Mouse (Mus musculus) liver, adult 2 months (tissue): Measurements from ENCODE around the gene Mrps11. TPM values are rescaled to one million over a fixed set of nuclear protein-coding genes. Genes with fewer than 3 reads are reported as not detected.

Experiments
- DNase-seq: peaks from one replicate; pipeline ENCODE4 v3.0.0-alpha.2; 2011; ENCODE audit warnings: low read depth, low spot score; ENCODE audit errors: extremely low read depth
- H3K27ac ChIP-seq: fragments of 200-500 bp; replicated peaks from 2 replicates; pipeline ENCODE4 v1.5.1; 2012; ENCODE audit warnings: low read depth, mild to moderate bottlenecking, control low read depth, inconsistent platforms, low read length; ENCODE audit not compliant: insufficient read depth
- H3K27me3 ChIP-seq: fragments of 200-500 bp; 2 replicates; pipeline ENCODE4 v1.6.1; 2012; ENCODE audit warnings: mild to moderate bottlenecking, moderate library complexity, low read length, inconsistent platforms; ENCODE audit not compliant: control insufficient read depth, insufficient read depth
- H3K36me3 ChIP-seq: fragments of 200-500 bp; 2 replicates; pipeline ENCODE4 v1.6.1; 2012; ENCODE audit warnings: low read length, inconsistent platforms; ENCODE audit not compliant: control insufficient read depth, insufficient read depth
- H3K4me1 ChIP-seq: fragments of 200-500 bp; 2 replicates; pipeline ENCODE4 v1.6.1; 2011; ENCODE audit warnings: low read length; ENCODE audit not compliant: control insufficient read depth, insufficient read depth
- H3K4me3 ChIP-seq: fragments of 200-500 bp; 2 replicates; pipeline ENCODE4 v1.5.1; 2011; ENCODE audit warnings: low read depth, mild to moderate bottlenecking, control low read depth, low read length, moderate library complexity; ENCODE audit not compliant: insufficient read depth
- H3K79me2 ChIP-seq: fragments of 200-500 bp; 2 replicates; pipeline ENCODE4 v1.6.1; 2012; ENCODE audit warnings: inconsistent platforms, mild to moderate bottlenecking, low read length, moderate library complexity; ENCODE audit not compliant: control insufficient read depth, insufficient read depth
- H3K9ac ChIP-seq: fragments of 200-500 bp; 2 replicates; pipeline ENCODE4 v1.6.1; 2012; ENCODE audit warnings: low read depth, mild to moderate bottlenecking, control low read depth, inconsistent platforms, low read length
- CTCF ChIP-seq: fragments of 200-500 bp; IDR thresholded peaks from 2 replicates; pipeline ENCODE4 v1.5.1; 2011; ENCODE audit warnings: low read depth, low read length, control low read depth
- POLR2A ChIP-seq: fragments of 200-500 bp; IDR thresholded peaks from 2 replicates; pipeline ENCODE4 v1.6.1; 2011; ENCODE audit warnings: low read length, control low read depth; ENCODE audit not compliant: insufficient read depth; ENCODE audit errors: extremely low read depth
- WGBS: fragments of 180-500 bp; shearing (Covaris S2); methylation state at CpG from one replicate; pipeline ENCODE4 v1.1.7; 2018; 5-methylcytosine and 5-hydroxymethylcytosine counted together
- polyA plus RNA-seq: library from polyadenylated mRNA; depleted of rRNA; stranded (reverse); fragments of >200 nt; gene quantifications from 2 replicates; pipeline ENCODE4 v1.2.3, GENCODE M21; 2012
- total RNA-seq: library from RNA; depleted of rRNA; stranded (reverse); fragments of >200 nt; gene quantifications from 2 replicates; pipeline ENCODE4 v1.2.3, GENCODE M21; 2014

Mrps11 gene
- total and polyA plus RNA-seq, 2 experiments: 27.0 to 35.4 TPM

GRCm38 (mm10) chr7:78767929-78768531 lies 14.9 kb upstream of the Mrps11 start:
- TF ChIP-seq CTCF: no peak
- no peak for TF ChIP-seq POLR2A
- Histone ChIP-seq H3K36me3 (no peaks in the 10 kb centered on the region), H3K27ac (no peak overlapping the region), H3K4me1 (no peaks in the 10 kb centered on the region), H3K9ac (no peak overlapping the region), H3K4me3 (no peak overlapping the region), H3K27me3 (no peaks in the 10 kb centered on the region), H3K79me2 (no peaks in the 10 kb centered on the region)
- DNase-seq: no peak
- WGBS: 84% methylated on average over 12 of the region's 12 CpGs

DNA sequence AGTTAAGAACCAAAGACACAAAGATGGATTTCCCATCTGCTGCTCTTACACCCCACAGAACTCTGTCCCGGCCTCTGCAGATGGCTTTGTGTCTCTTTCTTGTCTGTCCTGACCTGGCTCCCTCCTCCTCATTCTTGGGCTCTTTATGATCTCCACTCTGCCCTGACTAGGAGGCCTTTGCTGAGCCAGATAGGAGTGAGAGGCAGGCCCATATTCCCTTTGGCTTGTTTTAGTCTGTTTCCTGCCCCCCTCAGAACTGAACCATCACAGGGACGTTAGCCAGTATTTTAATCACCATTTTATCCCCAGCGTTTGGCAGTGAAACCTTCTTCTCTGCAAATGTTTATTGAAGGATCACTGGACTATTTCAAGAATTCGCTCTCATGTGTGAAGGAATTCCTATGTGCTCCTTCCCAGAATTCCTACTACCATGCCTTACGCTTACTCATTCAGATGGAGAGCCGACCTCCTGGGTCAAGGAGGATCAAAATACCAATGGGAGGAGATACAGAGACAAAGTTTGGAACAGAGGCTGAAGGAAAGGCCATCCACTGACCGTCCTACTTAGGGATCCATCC lies 13.8 kb upstream of the Mrps11 start:
- no peak overlapping the region for H3K4me3 ChIP-seq
- no peak overlapping the region for H3K9ac ChIP-seq
- no peaks in the 10 kb centered on the region for H3K79me2 ChIP-seq
- H3K27me3 ChIP-seq: no peaks in the 10 kb centered on the region
- 66% methylated on average over 7 of the region's 7 CpGs for WGBS
- no peaks in the 10 kb centered on the region for H3K4me1 ChIP-seq
- no peak overlapping the region for H3K27ac ChIP-seq
- DNase-seq: peak; percentile 31
- 0 out of 2 replicates have a peak, but pooled peaks cover 2% of the 10 kb centered on the region for H3K36me3 ChIP-seq
- TF ChIP-seq CTCF (no peak), POLR2A (no peak)

- TF ChIP-seq POLR2A: no peak
- no peak for TF ChIP-seq CTCF
- H3K4me3 ChIP-seq: no peak overlapping the region
- H3K27me3 ChIP-seq: no peaks in the 10 kb centered on the region
- H3K36me3 ChIP-seq: peaks cover 13% of the 10 kb centered on the region
- no peaks in the 10 kb centered on the region for H3K79me2 ChIP-seq
- no peak overlapping the region for H3K27ac ChIP-seq
- DNase-seq: no peak
- no peaks in the 10 kb centered on the region for H3K4me1 ChIP-seq
- no peak overlapping the region for H3K9ac ChIP-seq
- 93% methylated on average over 5 of the region's 5 CpGs for WGBS
Observed at GRCm38 (mm10) chr7:78770936-78771335, 12.0 kb upstream of the Mrps11 start.

DNA sequence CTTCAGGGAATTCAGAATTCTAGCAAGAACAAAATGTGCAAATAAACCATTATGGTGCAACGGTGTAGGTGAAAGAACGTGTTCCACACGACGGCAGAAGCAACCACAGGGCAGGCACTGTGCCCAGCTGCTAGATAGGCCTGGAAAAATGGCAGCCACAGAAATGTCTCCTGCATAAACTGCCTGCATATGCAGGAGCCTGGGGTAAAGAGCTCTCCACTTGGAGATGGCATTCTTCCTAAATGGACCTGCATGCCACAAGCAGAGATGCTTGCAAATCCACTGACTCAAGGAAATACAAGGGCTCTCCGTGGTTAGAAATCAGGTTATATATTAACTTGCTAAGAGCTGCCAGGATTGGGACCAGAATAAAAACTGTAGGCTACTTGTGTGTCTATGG lies 4.2 kb upstream of the Mrps11 start:
- Histone ChIP-seq H3K4me3 (no peak overlapping the region), H3K27me3 (no peaks in the 10 kb centered on the region), H3K36me3 (peaks cover 35% of the 10 kb centered on the region), H3K27ac (no peak overlapping the region), H3K79me2 (no peaks in the 10 kb centered on the region), H3K4me1 (no peaks in the 10 kb centered on the region), H3K9ac (no peak overlapping the region)
- TF ChIP-seq CTCF (no peak), POLR2A (no peak)
- 48% methylated on average over 5 of the region's 5 CpGs for WGBS
- DNase-seq: peak; percentile 9

- no peak overlapping the region for H3K9ac ChIP-seq
- no peaks in the 10 kb centered on the region for H3K4me1 ChIP-seq
- peaks cover 8% of the 10 kb centered on the region; the same call in 1 of the 2 replicates for H3K36me3 ChIP-seq
- H3K79me2 ChIP-seq: no peaks in the 10 kb centered on the region
- H3K27me3 ChIP-seq: no peaks in the 10 kb centered on the region
- H3K4me3 ChIP-seq: no peak overlapping the region
- TF ChIP-seq CTCF (no peak), POLR2A (no peak)
- DNase-seq: no peak
- H3K27ac ChIP-seq: no peak overlapping the region
- 62% methylated on average over 5 of the region's 5 CpGs for WGBS
Observed at GRCm38 (mm10) chr7:78785906-78786305, 3.0 kb downstream of the Mrps11 start.

GRCm38 (mm10) chr7:78787793-78788380 lies 5.0 kb downstream of the Mrps11 start:
- Histone ChIP-seq H3K27me3 (no peaks in the 10 kb centered on the region), H3K27ac (no peak overlapping the region), H3K4me3 (no peak overlapping the region), H3K4me1 (no peaks in the 10 kb centered on the region), H3K9ac (no peak overlapping the region), H3K79me2 (no peaks in the 10 kb centered on the region), H3K36me3 (peaks cover 8% of the 10 kb centered on the region; the same call in 1 of the 2 replicates)
- DNase-seq: no peak
- no peak for TF ChIP-seq CTCF
- no peak for TF ChIP-seq POLR2A
- 84% methylated on average over 12 of the region's 12 CpGs for WGBS
